Mouse (Mus musculus) lung, embryonic 16.5 days (tissue): ENCODE results near the gene Pidd1. TPM values are rescaled to one million over a fixed set of nuclear protein-coding genes. Genes with fewer than 3 reads are reported as not detected.

Experiments
- ATAC-seq: fragments of 200-750 bp; cut with Nextera tagmentation; 2 replicates; pipeline ENCODE4 v1.8.0; 2017; ENCODE audit warnings: low read depth, mild to moderate bottlenecking, moderate library complexity
- H3K27ac ChIP-seq: fragments of 300-500 bp; sonication (generic); 2 replicates; pipeline ENCODE4 v1.5.1; 2014; ENCODE audit warnings: mild to moderate bottlenecking, control low read depth, low read length
- H3K27me3 ChIP-seq: fragments of 300-500 bp; sonication (generic); 2 replicates; pipeline ENCODE4 v1.6.1; 2014; ENCODE audit warnings: low read depth, low read length, mixed read lengths; ENCODE audit not compliant: control insufficient read depth, insufficient read depth
- H3K36me3 ChIP-seq: fragments of 300-500 bp; sonication (generic); 2 replicates; pipeline ENCODE4 v1.6.1; 2014; ENCODE audit warnings: low read length; ENCODE audit not compliant: control insufficient read depth, insufficient read depth
- H3K4me1 ChIP-seq: fragments of 300-500 bp; sonication (generic); replicated peaks from 2 replicates; pipeline ENCODE4 v1.6.1; 2014; ENCODE audit warnings: low read length, mixed read lengths; ENCODE audit not compliant: control insufficient read depth, insufficient read depth
- H3K4me2 ChIP-seq: fragments of 300-500 bp; sonication (generic); 2 replicates; pipeline ENCODE4 v1.6.1; 2014; ENCODE audit warnings: low read depth, low read length, control low read depth
- H3K4me3 ChIP-seq: fragments of 300-500 bp; sonication (generic); 2 replicates; pipeline ENCODE4 v1.5.1; 2014; ENCODE audit warnings: mild to moderate bottlenecking, low read length, control low read depth
- H3K9ac ChIP-seq: fragments of 300-500 bp; sonication (generic); 2 replicates; pipeline ENCODE4 v1.6.1; 2014; ENCODE audit warnings: low read length, control low read depth
- H3K9me3 ChIP-seq: fragments of 300-500 bp; sonication (generic); 2 replicates; pipeline ENCODE4 v1.6.1; 2016; ENCODE audit warnings: low read length; ENCODE audit not compliant: control insufficient read depth
- WGBS: fragments of 180-500 bp; shearing (Covaris S2); extraction: QIAGEN DNeasy Blood & Tissue Kit; methylation state at CpG from one replicate; pipeline ENCODE4 v1.1.7; 2014; 5-methylcytosine and 5-hydroxymethylcytosine counted together
- polyA plus RNA-seq: library from polyadenylated mRNA; unstranded; fragments of >200 nt; fragmentation: Nextera tagmentation; extraction: Ambion mirVana; gene quantifications from 2 replicates; pipeline ENCODE4 v1.2.1, GENCODE M21; 2015

Gene Pidd1
- polyA plus RNA-seq, 1 experiment from 2014 or later = 14.4 TPM

DNA sequence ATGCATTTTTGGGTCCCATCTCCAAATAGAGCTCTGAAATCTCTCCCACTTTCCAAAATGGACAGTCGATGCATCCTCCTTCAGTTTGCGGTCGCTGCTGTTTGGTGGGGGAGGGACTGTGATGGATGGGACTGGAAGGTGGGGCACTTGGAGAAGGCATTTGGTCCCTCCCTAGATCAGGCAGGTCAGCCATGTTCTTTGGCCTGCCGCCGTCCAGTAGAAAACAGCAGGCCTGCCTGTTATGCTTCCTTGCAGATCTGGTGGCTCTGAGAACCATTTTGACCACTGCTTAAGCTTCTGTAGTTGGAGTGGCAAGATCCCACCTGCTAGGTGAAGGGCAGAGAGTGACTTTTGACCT lies 24.3 kb upstream of the Pidd1 start:
- H3K9me3 ChIP-seq = no peaks in the 10 kb centered on the region
- H3K27me3 ChIP-seq = peaks cover 21% of the 10 kb centered on the region
- H3K4me3 ChIP-seq = peak overlapping the region; percentile 83
- WGBS = 9% methylated on average over 5 of the region's 5 CpGs
- H3K36me3 ChIP-seq = peaks cover 26% of the 10 kb centered on the region
- peak overlapping the region; percentile 90 for H3K9ac ChIP-seq
- peak; percentile 8; the same call in 1 of the 2 replicates for ATAC-seq
- peak overlapping the region; percentile 90 for H3K4me2 ChIP-seq
- H3K4me1 ChIP-seq = peaks cover 44% of the 10 kb centered on the region
- peak overlapping the region; percentile 81 for H3K27ac ChIP-seq

DNA sequence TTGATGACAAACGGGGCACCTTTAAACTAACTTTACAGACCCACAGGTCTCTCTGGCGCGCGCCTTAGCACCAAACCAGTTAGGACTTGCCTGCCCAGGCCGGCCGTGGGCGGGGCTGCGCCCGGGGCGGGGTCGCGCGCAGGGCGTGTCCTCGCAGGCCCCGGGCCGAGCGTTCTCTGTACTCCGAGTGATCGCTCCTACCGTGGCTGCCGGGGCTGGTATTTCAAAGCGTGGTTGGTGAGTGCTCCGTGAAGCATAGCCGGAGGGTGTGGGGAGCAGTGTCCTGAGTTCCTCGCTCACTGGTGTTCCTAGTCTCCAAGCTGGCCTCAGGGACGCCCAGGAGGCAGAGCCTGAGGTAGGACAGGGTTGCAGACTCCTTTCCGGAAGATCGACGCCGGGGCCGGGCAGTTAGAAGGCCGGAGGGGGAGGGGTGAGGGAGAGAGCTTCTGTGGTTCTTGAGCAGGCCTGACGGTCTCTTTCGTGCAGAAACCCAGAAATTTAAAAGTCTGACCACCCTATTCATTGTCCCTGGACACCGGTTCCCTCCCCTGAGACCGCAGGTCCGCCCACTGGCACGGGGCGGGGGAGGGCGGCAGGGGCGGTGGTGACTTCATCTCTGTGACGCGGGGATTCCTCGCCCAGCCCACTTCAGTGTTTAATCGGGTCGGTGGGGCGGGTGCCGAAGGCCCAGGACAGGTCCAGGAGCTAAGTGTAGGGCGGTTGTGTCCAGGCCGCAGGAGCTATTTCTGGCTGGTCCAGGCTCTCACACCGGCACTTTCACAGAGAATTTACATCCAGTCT lies 23.6 kb upstream of the Pidd1 start, which contains the start of gene Cd151:
Gene Cd151 (plus strand): TSS at position 163 of the 801 bp plus-strand sequence.
- Histone ChIP-seq H3K27ac (peak within 1 kb of the TSS; percentile 81), H3K36me3 (peaks cover 24% of the 10 kb centered on the region), H3K4me1 (peaks cover 46% of the 10 kb centered on the region), H3K4me2 (peak within 1 kb of the TSS; percentile 90), H3K27me3 (peaks cover 23% of the 10 kb centered on the region), H3K9ac (peak within 1 kb of the TSS; percentile 90), H3K4me3 (peak within 1 kb of the TSS; percentile 83), H3K9me3 (no peaks in the 10 kb centered on the region)
- under 1% methylated on average over 52 of the region's 52 CpGs for WGBS
- ATAC-seq = peak; percentile 86

DNA sequence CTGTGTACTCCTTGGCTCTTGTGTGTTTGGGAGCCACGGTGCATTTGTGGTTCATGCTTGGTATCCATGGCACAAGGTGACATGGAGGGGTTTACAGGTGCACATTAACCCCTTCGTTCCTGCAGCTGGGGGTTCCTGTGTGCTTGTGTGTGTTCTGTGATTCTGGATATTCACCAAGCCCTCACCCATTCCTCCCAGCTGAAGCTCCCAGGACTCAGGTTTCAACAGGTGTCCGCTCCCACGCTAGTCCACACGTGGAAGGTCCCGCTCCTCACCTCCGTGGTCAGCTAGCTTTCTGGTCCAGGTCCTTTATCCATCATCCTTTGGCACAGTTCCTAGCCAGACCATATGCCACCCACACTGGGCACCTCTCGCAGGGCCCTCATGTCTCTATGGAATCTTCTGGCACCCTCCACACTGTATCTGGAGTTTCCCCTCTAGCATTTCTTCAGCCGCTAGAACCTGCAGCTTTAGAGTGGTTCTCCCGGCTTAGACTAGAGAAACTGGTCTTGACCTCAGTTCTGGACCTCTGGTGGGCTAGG lies 22.9 kb upstream of the Pidd1 start:
- H3K4me3 ChIP-seq = peak overlapping the region; percentile 83
- peak overlapping the region; percentile 90 for H3K9ac ChIP-seq
- peak overlapping the region; percentile 90 for H3K4me2 ChIP-seq
- H3K27ac ChIP-seq = peak overlapping the region; percentile 37; the same call in 1 of the 2 replicates
- H3K9me3 ChIP-seq = no peaks in the 10 kb centered on the region
- H3K4me1 ChIP-seq = peaks cover 54% of the 10 kb centered on the region
- WGBS = 57% methylated on average over 10 of the region's 10 CpGs
- peaks cover 30% of the 10 kb centered on the region for H3K27me3 ChIP-seq
- H3K36me3 ChIP-seq = peaks cover 19% of the 10 kb centered on the region
- no peak for ATAC-seq

DNA sequence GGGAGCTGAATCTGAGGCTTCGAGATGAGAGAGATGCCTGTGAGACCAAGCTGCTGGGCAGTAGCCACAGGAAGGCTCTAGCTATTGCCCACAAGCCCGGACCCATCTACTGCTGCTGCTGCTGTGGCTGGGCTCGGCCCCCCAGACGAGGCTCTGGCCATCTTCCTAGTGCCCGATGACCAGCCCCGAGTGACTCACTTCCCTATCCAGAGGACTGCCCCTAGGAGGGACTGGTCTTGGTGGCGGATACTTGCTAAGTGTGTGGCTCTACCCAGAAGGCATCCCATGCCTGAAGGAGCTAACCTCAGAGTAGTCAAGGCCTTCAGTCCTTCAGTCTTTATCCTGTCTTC lies 22.2 kb upstream of the Pidd1 start:
- H3K9me3 ChIP-seq = no peaks in the 10 kb centered on the region
- 64% methylated on average over 7 of the region's 7 CpGs for WGBS
- H3K4me1 ChIP-seq = peaks cover 60% of the 10 kb centered on the region
- H3K4me2 ChIP-seq = no peak overlapping the region
- H3K27me3 ChIP-seq = peaks cover 33% of the 10 kb centered on the region
- H3K4me3 ChIP-seq = no peak overlapping the region
- no peak for ATAC-seq
- peaks cover 13% of the 10 kb centered on the region for H3K36me3 ChIP-seq
- no peak overlapping the region for H3K9ac ChIP-seq
- H3K27ac ChIP-seq = no peak overlapping the region

DNA sequence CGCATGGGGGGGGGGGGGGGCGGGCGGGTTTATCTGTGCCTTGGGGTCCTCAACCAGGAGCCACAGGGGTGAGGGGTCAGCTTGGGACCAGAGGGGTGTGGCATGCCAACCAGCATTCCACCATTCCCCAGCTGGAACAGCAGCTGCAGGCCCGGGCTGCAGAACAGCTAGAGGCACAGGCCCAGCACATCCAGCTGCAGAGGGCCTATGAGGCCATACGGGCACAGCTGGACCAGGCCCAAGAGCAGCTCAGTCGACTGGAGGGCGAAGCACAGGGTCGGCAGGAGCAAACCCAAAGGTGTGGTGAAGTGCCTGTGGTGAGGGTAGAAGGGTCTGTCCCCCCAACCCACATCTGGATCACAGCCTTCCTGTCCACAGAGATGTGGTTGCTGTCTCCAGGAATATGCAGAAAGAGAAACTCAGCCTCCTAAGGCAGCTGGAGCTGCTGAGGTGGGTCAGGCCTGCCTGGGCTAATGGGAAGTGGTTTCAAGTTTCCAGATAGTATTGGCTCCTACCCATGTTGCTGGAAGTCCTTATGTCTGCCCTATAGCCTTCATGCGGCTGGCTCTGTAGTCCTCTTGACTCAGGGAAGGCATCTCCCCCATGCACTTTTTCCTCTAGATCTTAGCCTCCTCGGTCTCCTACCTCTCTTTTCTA lies 21.7 kb upstream of the Pidd1 start:
- H3K36me3 ChIP-seq = peaks cover 8% of the 10 kb centered on the region
- H3K4me1 ChIP-seq = peaks cover 65% of the 10 kb centered on the region
- WGBS = 39% methylated on average over 8 of the region's 10 CpGs
- no peaks in the 10 kb centered on the region for H3K9me3 ChIP-seq
- H3K4me3 ChIP-seq = no peak overlapping the region
- H3K27ac ChIP-seq = no peak overlapping the region
- peaks cover 38% of the 10 kb centered on the region for H3K27me3 ChIP-seq
- peak overlapping the region; percentile 46; the same call in 1 of the 2 replicates for H3K4me2 ChIP-seq
- ATAC-seq = no peak
- H3K9ac ChIP-seq = peak overlapping the region; percentile 32; the same call in 1 of the 2 replicates

DNA sequence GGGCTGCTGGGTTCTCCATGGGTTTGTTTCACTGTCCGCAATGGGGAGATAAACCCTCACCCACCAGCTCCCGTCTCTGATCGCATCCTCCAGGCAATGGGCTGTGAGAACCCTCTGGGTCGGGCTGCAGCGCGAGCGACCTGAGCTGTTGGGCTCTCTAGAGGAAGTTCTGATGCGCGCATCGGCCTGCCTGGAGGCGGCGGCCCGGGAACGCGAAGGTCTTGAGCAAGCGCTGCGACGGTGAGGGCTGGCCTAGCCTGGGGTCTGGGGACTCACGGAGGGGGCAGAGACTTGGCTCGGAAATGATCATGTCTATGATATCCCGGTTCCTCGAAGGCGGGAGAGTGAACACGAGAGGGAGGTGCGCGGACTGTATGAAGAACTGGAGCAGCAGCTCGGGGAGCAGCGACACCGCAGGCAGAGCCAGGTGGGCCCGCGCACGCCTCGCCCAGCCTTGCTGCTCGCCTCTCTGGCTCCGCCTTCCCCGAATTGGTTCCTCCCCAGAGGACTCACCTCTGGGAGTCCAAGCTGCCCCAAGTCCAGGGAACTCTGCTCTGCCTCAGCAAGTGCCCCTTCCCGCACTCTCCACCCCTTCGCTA lies 20.9 kb upstream of the Pidd1 start:
- no peak for ATAC-seq
- Histone ChIP-seq H3K4me2 (peak overlapping the region; percentile 46), H3K9me3 (no peaks in the 10 kb centered on the region), H3K27me3 (peaks cover 38% of the 10 kb centered on the region), H3K4me3 (peak overlapping the region; percentile 27), H3K4me1 (peaks cover 69% of the 10 kb centered on the region), H3K9ac (peak overlapping the region; percentile 56), H3K36me3 (peaks cover under 1% of the 10 kb centered on the region; the same call in 1 of the 2 replicates), H3K27ac (no peak overlapping the region)
- WGBS = 8% methylated on average over 38 of the region's 38 CpGs

DNA sequence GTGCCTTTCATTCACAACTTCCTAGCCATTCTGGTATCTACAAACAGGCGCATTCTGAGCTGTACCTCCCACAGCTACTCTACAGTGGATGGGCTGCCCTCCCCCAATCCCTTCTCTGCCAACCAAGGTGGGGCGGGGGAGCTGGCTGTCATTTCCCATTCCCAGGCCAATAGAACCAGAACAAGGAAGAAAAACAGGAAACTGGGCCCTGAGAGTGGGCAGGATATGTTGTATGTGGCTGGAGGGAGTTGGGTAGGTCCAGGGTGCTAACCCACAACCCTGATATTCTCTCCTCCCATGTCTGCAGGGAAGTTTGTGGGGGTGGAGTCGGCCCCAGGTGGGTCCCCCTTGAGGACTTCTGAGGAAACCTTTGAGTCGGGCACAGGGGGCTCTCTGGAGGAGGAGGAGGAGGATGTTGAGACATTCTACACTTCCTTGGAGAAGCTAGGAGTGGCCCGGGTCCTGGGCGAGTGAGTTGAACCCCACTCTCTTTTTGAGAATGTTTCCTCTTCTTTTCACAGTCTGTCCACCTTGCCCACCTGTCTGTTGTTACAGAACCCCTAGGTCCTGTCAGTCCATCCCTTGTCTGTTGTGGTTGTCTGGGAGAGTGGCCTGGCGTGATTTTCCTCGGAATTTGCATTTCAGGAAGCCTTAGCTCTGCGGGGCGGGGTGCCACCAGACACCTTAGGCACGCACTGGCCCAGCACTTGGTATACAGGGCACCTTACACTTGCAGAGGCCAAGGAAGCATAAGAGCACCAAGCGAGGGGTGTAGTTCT lies 20.2 kb upstream of the Pidd1 start:
- Histone ChIP-seq H3K4me3 (peak overlapping the region; percentile 27), H3K9me3 (no peaks in the 10 kb centered on the region), H3K9ac (peak overlapping the region; percentile 56), H3K4me2 (peak overlapping the region; percentile 46), H3K36me3 (0 out of 2 replicates have a peak, but pooled peaks cover 2% of the 10 kb centered on the region), H3K27ac (peak overlapping the region; percentile 75), H3K27me3 (peaks cover 38% of the 10 kb centered on the region), H3K4me1 (peaks cover 62% of the 10 kb centered on the region)
- no peak for ATAC-seq
- 36% methylated on average over 12 of the region's 12 CpGs for WGBS

DNA sequence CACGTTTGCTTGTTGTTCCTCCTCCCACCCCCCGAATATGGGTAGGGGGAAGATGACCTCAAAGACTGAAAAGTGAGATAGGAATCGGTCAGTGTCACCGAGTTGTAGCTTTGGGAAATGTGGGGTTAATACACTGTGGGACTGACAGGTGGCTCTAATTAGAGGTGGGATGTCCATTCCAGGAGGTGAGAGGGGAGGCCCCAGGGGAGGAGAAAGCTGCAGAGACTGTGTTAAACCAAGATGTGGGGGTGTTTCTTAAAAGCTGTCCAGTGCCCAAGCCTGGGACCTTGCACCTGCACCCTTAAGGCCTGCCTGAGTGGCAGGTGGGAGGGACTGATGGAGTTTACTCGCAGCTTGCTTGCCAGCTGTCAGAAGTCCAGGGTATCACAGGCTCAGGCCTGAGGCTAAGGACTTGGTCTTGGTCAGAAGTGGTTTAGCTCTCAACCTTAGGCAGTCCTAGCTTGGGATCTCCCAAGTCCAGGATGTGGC lies 18.6 kb upstream of the Pidd1 start:
- H3K36me3 ChIP-seq = 0 out of 2 replicates have a peak, but pooled peaks cover 6% of the 10 kb centered on the region
- peaks cover 52% of the 10 kb centered on the region for H3K4me1 ChIP-seq
- H3K9me3 ChIP-seq = no peaks in the 10 kb centered on the region
- peak overlapping the region; percentile 79 for H3K4me2 ChIP-seq
- peak overlapping the region; percentile 74 for H3K9ac ChIP-seq
- ATAC-seq = no peak
- WGBS = 11% methylated on average over 5 of the region's 5 CpGs
- H3K27me3 ChIP-seq = peaks cover 38% of the 10 kb centered on the region
- peak overlapping the region; percentile 54 for H3K4me3 ChIP-seq
- H3K27ac ChIP-seq = peak overlapping the region; percentile 44; the same call in 1 of the 2 replicates
